Mouse (Mus musculus): ENCODE data around the gene Thap4.

Gene Thap4

DNA sequence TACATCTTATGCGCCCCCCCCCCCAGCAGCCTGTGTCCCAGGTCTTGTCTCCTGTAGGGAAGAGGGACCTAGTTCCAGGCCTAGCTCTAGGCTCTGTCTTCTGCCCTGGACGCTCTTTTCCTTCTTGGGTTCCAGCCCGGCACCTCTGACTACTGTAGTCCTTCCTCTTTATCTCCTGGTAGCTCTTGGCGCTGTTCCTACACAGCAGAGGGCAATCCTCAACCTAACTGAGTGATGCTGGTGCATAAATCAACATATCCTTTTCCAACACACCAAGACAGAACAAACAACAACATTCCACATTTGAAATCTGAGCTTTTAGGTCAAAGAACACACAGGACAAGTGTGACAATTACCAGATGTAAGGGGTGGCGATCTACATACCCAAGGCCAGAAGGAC is 8.5 kb downstream of the Thap4 start:
- no peak for DNase-seq (ENCODE audit: extremely low read depth, low read depth)

DNA sequence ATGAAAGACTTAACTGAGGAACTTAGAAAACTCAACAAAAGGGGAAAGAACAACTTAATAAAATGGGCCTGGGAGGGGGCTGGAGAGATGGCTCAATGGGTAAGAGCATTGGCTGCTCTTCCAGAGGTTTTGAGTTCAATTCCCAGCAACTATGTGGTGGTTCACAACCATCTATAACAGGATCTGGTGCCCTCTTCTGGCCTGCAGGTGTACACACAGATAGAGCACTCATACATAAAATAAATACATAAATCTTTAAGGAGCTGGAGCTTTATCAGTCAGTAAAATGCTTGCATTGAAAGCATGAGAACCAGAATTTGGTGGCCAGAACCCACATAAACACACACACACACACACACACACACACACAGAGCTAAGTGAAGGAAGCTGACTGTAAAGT is 11.8 kb downstream of the Thap4 start:
- no peak for DNase-seq (ENCODE audit: extremely low read depth, low read depth)

DNA sequence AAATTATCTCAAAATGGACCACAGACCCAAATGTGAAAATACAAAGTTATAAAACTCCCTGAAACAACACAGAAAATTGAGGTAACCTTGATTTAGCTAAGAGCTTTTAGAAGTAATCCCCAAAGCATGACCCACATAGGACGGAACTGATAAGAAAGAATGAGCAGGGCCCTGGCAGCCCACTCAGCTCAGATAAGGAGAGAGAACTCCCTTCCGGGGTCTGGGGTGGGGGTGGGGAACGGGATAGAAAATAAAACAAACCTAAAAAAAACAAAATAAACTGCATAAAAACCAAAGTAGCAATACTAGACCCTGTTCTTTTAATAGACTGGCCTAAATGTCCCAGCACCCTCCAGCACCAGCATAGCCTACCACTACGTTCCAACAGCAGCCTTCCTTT is 12.7 kb downstream of the Thap4 start:
- DNase-seq (ENCODE audit: extremely low read depth, low read depth), result no peak

DNA sequence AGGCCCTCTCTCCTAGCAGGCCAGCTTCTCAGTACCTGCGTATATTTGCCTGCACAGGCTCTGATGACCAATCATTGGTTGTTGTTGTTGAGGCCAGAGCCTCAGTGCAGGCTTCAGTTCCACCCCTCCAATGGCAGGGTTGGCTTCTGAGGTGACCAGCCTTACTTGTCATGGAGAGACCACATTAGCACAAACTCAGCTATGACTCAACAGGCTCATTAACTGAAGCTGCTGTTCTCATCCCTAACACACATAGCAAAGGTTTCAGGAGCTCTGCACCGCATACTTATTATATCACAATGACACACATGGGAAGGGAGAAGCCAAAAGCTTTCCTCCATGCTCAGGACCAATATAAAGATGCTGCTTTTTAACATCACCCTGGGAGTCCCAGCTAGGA is 14.0 kb downstream of the Thap4 start:
- no peak for DNase-seq (ENCODE audit: extremely low read depth, low read depth)

DNA sequence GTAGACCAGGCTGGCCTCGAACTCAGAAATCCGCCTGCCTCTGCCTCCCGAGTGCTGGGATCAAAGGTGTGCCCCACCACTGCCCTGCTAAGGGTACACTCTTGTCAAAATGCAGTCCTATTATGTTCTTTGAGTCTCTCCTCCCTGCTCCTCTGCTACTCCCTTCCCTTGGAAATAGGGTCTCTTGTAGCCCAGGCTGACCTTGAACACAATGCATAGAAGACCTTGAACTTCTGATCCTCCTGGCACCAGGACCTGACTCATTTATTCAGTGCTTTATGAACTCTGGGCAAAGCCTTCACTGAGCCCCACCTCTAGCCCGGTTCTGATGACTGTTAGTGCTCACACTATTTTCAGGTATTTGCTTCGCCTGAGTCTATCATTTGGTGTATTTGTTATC is 17.0 kb downstream of the Thap4 start:
- DNase-seq (ENCODE audit: extremely low read depth, low read depth), result no peak

DNA sequence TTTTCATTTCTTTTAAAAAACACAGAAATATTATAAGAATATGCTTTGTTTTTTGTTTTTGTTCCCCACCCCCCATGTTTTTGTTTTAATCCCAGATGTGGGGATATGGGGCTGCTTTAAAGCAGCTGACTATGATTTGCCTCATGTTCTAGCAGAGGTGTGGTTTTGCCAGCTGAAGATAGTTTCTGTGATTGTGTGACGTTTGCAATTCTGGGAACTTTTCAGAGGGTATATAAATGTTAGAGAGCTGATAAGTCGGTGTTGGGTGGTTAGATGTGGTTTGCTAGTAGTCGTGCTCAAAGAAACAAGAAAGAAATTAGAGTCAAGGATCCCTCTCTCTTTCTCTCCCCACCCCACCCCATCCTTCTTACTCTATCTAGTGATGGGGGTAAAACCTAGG is 18.8 kb downstream of the Thap4 start:
- no peak for DNase-seq (ENCODE audit: extremely low read depth, low read depth)

DNA sequence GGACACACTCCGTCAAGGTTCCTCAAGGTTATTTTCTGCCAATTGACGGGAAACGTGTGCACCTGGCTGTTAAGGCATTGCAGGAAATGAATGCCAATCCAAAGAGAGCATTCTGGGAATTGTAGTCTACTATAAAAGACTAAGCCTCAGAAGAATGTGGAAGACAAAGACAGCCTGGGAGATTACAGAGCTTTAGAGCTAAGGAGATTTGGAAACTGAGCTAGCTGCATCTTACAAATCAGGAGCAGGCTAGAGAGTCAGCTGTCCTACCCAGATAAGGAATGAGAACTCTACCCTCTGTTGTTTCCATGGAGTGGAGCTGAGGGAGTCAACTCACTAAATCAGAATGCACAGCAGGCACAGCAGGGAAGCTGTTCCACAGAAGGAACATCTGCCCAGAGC is 22.8 kb downstream of the Thap4 start:
- no peak for DNase-seq (ENCODE audit: extremely low read depth, low read depth)

DNA sequence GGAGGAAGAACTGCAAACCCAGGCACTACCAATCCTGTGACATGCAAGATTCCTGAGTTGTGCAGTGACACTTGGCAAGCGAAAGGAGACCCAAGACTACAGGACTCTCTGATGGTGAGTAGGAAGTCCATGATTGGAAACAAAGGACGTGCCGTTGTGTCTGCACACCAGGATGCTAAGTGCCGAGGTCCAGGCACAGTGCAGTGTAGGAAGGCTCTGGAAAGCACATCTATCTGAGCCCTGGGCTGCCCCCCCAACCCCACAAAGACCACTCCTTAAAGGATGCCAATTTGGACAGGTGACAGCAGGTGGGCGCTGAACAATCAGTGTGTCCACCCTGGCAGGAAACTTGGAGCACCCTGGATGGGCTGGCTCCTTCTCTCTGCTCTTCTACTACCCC is 23.6 kb downstream of the Thap4 start:
- DNase-seq (ENCODE audit: extremely low read depth, low read depth), result no peak

DNA sequence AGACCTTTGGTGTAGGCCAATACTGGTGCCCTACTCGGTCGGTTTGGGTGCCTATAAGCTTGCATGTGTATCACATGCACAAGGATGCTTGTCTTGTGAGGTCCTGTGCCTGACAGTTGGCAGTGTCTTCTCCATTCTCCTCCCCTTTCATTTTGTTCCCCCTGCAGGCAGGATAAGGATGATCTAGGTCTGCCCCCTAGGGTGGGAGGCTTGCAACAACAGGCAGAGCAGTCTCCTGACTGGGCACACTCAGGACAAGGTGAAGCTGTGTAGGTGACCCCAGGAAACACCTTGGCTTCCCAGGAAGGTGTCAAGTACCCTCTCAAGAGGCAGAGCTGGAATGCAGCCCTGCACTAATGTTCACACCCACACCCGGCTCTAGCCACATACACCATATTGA is 27.7 kb downstream of the Thap4 start:
- no peak for DNase-seq (ENCODE audit: extremely low read depth, low read depth)

DNA sequence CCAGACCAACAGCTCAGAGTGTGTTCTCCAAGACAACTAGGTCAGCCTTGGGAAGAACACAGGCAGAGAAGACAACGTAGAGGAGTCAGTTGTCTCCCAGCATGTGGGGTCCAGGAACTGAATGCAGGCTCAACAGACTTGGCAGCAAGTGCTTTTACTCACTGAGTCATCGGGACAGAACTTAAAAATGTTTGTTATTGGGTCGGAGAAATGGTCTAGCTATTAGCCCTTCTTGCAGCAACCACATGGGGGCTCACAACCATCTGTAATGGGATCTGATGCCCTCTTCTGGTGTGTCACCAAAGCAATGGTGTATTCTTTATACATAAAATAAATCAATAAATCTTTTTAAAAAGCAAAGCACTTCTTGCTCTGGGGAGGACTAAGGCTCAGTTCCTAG is 28.5 kb downstream of the Thap4 start:
- no peak for DNase-seq (ENCODE audit: extremely low read depth, low read depth)

DNA sequence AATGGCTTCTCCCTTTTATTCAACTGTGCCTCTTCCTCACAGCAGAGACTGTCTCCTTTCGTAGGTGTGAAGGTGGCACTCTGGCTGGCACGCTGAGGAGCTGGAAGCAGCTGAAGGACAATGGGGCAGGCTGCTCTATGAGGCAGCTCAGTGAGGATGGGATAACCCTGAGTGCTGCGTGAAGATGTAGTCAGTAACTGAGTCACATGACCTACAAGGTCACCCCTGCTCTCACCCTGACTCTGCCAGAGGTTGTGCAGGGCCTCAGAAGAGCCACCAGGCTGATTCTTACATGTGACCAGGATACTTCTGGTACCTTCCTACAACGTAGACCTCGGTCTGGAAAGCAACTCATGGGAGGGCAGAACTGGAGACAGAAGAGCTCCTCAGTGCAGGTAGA is 29.0 kb downstream of the Thap4 start:
- no peak for DNase-seq (ENCODE audit: extremely low read depth, low read depth)

DNA sequence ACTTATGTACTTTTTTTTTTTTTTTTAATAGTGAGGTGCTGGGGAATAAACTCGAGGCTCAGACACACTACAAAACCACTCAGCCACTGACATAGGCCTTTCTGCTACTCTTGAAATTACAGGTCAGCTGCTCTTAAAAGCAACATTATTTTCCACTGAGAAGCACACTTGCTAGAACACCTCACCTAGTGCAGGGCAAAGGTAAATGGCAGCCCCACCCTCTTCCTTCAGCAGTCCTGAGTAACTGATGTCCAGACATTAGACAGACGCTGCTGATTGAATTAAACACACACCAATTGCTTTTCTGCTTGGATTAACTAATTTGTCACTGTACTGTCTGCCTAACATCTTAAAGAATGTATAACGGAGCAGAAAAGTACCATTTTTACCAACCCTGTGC is 30.0 kb downstream of the Thap4 start:
- DNase-seq (ENCODE audit: extremely low read depth, low read depth), result no peak

DNA sequence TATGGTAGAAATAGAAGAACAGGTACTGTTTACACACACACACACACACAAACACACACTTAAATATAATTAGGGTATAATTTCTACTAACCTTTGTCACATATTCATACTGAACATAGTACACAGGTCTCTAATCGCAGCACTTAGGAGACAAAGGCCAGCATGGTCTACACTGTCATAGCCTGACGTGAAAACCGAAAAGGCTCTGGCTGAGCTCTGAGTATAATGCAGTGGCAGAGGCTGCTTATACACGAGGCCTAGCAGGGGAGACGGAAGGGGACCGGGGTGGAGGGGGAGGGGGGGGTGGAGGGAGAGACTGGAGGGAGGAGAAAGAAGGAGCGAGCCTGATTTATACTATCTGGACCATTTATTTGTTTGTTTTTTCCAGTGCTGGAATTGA is 33.1 kb downstream of the Thap4 start:
- DNase-seq (ENCODE audit: extremely low read depth, low read depth), result no peak

DNA sequence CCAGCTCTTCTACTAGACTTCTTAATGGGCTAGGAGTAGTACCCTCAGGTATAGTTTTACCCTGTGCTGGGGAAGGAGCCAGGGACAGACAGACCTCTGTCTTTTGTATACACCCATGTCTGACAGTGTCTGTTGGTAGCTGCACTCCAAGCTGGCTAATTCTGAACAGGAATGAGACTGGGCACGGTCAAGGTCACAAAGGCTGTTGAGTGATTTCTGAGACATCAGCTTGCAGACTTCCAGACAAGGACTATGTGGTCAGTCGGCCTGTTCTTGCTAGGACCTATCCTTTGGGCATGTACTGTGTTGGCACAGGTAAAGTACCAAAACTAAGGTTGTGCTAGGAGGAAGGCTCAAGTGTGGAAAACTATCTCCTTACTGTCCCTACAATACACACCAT is 38.5 kb downstream of the Thap4 start:
- DNase-seq (ENCODE audit: extremely low read depth, low read depth), result no peak

DNA sequence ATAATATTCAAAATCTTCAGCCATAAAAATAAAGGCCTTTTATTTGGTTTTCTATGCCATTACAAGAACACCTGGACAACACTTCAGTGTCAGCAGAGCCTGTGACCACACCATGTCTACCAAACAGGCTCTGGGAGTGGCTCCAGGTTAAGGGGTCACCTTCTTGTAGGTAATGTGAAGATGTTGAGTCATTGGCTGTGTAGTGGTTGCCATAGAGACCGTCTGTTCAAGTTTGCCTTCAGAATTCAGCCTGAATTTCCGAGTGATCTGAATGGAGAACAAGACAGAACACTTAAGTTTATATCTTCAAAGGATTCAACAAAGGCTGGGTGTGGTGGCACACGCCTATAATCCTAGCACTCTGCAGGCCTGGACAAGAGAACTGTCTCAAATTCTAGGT is 49.3 kb downstream of the Thap4 start:
- DNase-seq (ENCODE audit: extremely low read depth, low read depth), result no peak

DNA sequence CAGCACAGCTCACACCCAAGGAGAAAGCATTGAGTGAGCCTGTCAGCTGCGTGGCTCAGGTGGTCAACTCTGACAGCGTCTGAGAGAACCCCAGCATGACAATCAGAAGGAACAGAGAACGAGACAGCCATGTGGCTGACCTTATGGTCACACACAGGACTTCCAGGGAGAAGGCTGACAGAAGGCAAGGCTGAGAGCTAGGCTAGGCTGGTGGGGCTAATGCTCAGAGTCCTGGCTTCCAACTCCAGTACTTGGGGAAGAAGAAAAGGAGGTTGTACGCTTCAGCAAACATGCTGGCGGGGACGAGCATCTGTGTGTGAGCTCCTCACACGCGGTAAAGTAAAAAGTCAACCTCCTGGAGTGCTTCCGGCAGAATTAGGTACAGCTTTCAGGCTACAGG is 50.3 kb downstream of the Thap4 start:
- no peak for DNase-seq (ENCODE audit: extremely low read depth, low read depth)

DNA sequence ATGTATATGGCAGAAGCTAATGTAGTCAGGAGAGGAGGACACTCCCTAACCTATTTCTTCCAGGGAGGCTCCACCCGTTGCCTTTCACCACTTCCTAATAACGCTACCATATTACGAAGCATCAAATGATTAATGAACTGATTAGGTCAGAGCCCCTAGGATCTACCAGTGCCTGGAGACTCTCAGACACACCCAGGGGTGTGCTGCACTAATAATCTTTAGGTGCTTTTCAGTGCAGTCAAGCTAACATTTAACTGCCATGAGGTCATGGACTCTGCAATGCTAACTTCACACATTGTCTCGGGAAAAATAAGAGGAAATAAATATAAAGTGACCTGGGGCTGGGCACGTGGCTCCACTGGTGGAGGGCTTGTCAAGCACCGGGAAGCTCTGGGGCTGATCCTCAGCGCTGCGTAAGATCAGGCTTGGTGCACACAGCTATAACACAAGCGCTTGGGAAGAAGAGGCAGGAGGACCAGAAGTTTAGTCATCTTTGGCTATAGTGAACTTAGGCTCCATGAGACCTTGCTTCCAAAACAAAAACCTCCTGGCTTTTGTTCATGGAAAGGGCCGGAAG is 51.1 kb downstream of the Thap4 start:
- no peak for DNase-seq (ENCODE audit: extremely low read depth, low read depth)

DNA sequence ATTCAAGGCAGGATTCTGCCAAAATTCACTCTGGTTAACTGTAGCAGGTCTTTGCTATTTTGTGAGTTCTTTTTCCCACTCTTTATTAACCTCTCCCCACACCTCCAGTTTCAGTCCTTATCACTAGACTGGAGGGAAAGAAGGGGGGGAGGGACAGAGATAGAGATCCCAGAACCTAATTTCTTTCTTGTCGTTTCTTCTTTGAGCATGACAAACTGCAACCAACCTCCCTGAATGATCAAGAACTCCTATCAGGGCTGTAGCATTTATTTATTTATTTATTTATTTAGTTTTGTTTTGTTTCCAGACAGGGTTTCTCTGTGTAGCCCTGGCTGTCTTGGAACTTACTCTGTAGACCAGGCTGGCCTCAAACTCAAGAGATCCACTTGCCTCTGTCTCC is 52.6 kb downstream of the Thap4 start:
- DNase-seq (ENCODE audit: extremely low read depth, low read depth), result no peak

DNA sequence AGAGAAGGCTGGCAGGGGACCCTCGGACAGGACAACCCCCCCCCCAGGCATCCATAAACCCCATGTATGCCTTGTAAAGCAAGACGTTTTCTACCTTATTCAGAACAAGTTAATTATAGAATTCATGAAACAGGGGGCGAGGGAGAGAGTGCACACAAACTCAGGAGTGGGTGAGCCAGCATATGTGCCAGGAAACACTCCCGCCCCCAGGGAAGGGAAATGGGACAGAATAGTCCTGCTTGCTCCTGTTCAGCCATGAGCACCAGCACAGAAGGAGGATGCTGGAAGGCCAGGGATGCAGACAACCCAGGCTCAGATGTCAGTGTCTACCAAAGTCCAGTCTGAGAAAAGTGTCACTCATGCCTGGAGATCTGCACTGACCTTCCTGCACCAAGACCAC is 55.5 kb downstream of the Thap4 start:
- no peak for DNase-seq (ENCODE audit: extremely low read depth, low read depth)

DNA sequence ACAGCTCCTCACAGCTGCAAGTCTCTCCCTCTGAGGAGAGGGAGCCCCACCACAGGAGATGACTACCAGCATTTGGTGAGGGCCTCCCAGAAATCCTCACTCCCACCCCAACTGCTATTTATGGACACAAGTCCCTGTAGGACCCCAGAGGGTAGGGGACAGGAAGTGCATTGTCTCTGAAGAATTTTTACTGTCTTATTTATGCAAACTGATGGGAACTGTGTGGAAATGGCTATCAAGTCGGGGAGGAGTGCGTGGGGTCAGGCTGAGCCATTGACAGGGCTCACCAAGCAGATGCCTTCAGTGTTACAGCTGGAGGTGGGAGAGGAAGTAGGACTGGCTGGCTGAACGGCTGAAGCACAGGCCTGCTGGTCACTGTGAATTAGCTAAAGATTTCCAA is 57.3 kb downstream of the Thap4 start:
- no peak for DNase-seq (ENCODE audit: extremely low read depth, low read depth)

DNA sequence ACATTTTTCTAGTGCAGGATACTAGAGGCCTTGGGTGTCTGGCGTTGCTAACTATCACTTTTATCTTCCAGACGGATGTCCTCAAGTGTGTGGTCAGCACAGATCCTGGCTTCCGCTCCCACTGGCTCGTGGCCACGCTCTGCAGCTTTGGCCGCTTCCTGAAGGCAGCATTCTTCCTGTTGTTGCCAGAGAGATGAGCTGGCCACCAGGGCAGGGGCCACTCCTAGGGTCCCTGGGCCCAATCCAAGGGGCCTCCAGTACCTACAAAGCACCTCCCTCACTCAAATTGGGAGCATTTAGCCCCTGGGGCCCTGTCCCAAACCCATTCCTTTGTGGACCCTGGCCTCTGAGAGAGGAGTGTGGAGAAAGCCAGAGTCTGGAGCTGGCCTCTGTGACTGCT is 59.7 kb downstream of the Thap4 start:
- no peak for DNase-seq (ENCODE audit: extremely low read depth, low read depth)

DNA sequence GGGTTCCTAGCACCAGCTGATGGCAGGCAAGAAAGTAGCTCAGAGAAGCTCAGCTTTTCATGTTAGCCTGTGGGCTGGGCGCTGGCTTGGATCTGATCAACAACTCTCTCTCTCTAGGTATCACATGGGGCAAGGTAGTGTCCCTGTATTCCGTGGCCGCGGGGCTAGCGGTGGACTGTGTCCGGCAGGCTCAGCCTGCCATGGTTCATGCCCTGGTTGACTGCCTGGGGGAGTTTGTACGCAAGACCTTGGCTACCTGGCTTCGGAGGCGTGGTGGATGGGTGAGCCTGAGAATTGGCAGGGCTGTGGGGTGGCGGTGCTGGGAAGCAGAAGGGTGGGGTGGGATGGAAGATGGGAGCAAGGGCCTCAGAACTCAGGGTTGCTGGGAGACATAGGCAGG is 60.7 kb downstream of the Thap4 start:
- DNase-seq (ENCODE audit: extremely low read depth, low read depth), result no peak

DNA sequence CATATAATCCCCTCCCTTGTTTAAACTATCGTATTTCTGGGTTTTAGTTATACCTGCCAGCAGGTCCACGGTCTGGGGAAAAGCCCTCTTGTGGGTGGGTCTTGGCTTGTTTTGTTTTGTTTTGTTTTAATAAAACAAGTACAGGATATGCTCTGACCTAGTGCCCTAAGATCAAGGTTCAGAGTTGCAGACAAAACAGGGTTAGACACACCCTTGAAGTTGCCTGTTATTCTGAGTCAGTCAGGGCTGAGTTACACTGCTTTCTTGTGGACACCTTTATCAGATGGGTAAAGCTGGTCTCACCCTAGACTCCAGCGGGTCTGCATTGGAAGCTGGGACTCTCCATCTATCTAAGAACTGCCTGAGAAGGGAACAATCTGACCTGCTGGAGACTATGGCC is 61.2 kb downstream of the Thap4 start:
- no peak for DNase-seq (ENCODE audit: extremely low read depth, low read depth)

DNA sequence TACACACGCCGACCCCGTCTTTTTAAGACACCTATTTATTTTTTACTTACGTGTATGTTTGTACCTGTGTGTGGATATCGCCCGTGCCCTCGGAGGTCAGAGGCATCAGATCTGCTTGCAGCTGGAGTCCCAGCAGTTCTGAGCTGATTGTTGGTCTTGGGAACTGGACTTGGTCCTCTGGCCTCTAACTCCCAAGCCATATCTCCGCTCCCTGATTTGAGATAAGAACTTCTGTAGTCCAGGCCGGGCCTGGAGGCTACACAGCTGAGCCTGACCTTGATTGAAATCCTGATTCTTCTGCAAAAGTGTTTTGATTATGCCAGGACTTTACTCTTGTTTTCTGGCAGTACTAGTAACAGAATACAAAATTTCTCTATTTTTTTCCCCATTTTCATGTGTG is 61.9 kb downstream of the Thap4 start:
- DNase-seq (ENCODE audit: extremely low read depth, low read depth), result no peak

Measured in MEL-GATA-1-ER (cell line).